Mouse (Mus musculus): Measurements from ENCODE around the gene Ptger3.

Gene Ptger3

GRCm38 (mm10) chr3:157597837-157598379 lies 31.2 kb downstream of the Ptger3 start:
- DNase-seq: no peak

GRCm38 (mm10) chr3:157604684-157605410 lies 38.2 kb downstream of the Ptger3 start:
- no peak for DNase-seq

GRCm38 (mm10) chr3:157605411-157605740 lies 38.7 kb downstream of the Ptger3 start:
- DNase-seq: no peak

- DNase-seq: no peak
Measured at GRCm38 (mm10) chr3:157613542-157613941, 46.9 kb downstream of the Ptger3 start.

GRCm38 (mm10) chr3:157616949-157617348 lies 50.3 kb downstream of the Ptger3 start:
- no peak for DNase-seq

- no peak for DNase-seq
Measured at GRCm38 (mm10) chr3:157627407-157627806, 60.7 kb downstream of the Ptger3 start.

- no peak for DNase-seq
Measured at GRCm38 (mm10) chr3:157630671-157631070, 64.0 kb downstream of the Ptger3 start.

- no peak for DNase-seq
Measured at GRCm38 (mm10) chr3:157631383-157631782, 64.7 kb downstream of the Ptger3 start.

GRCm38 (mm10) chr3:157634431-157634830 lies 67.7 kb downstream of the Ptger3 start:
- DNase-seq: no peak

- no peak for DNase-seq
Measured at GRCm38 (mm10) chr3:157635713-157636112, 69.0 kb downstream of the Ptger3 start.

- no peak for DNase-seq
Measured at GRCm38 (mm10) chr3:157636887-157637286, 70.2 kb downstream of the Ptger3 start.

GRCm38 (mm10) chr3:157637341-157637740 lies 70.6 kb downstream of the Ptger3 start:
- DNase-seq: no peak

- DNase-seq: no peak
Measured at GRCm38 (mm10) chr3:157641634-157642033, 74.9 kb downstream of the Ptger3 start.

GRCm38 (mm10) chr3:157661622-157662021 lies 94.9 kb downstream of the Ptger3 start:
- no peak for DNase-seq

- no peak for DNase-seq
Measured at GRCm38 (mm10) chr3:157664486-157665041, 97.9 kb downstream of the Ptger3 start.

- DNase-seq: no peak
Measured at GRCm38 (mm10) chr3:157665471-157665870, 98.8 kb downstream of the Ptger3 start.

GRCm38 (mm10) chr3:157666142-157666541 lies 99.5 kb downstream of the Ptger3 start:
- no peak for DNase-seq

GRCm38 (mm10) chr3:157686105-157686504 lies 119.4 kb downstream of the Ptger3 start:
- no peak for DNase-seq

- no peak for DNase-seq
Measured at GRCm38 (mm10) chr3:157688419-157689162, 121.9 kb downstream of the Ptger3 start.

Data from retina, postnatal 1 day (tissue).